Mouse (Mus musculus) ES-E14 (cell line): ENCODE data around the gene Ptprm. TPM values are rescaled to one million over a fixed set of nuclear protein-coding genes. Genes with fewer than 3 reads are reported as not detected.

Source experiments
- DNase-seq: peaks from one replicate; pipeline ENCODE4 v3.0.0-alpha.2; 2013; ENCODE audit warnings: low read depth, low spot score
- H3K27ac ChIP-seq: 2 replicates; pipeline ENCODE4 v1.5.1; 2012; ENCODE audit warnings: low read depth, mild to moderate bottlenecking, low read length, moderate library complexity, mixed read lengths; ENCODE audit not compliant: poor library complexity, insufficient read depth, severe bottlenecking
- H3K36me3 ChIP-seq: 2 replicates; pipeline ENCODE4 v1.6.1; 2012; ENCODE audit warnings: mild to moderate bottlenecking, low read length, moderate library complexity, mixed read lengths; ENCODE audit not compliant: control insufficient read depth, poor library complexity, insufficient read depth, severe bottlenecking
- H3K4me1 ChIP-seq, 2 experiments: fragments of 150-350 bp in 1 of 2; sonication (generic) in 1 of 2; 2 replicates each; pipeline ENCODE4 v1.6.1; 2012; ENCODE audit warnings: low read length in 2 of 2, mild to moderate bottlenecking in 1 of 2, mixed read lengths in 1 of 2; ENCODE audit not compliant: control insufficient read depth in 2 of 2, insufficient read depth in 2 of 2, poor library complexity in 1 of 2
- H3K4me3 ChIP-seq, 2 experiments: fragments of 150-350 bp in 1 of 2; sonication (generic) in 1 of 2; 2 replicates each; pipeline ENCODE4 v1.5.1; 2012; ENCODE audit warnings: low read length in 2 of 2, low read depth in 1 of 2, mild to moderate bottlenecking in 1 of 2, mixed read lengths in 1 of 2; ENCODE audit not compliant: insufficient read depth in 1 of 2, poor library complexity in 1 of 2, severe bottlenecking in 1 of 2
- H3K9ac ChIP-seq: 2 replicates; pipeline ENCODE4 v1.6.1; 2012; ENCODE audit warnings: low read depth, mild to moderate bottlenecking, low read length, mixed read lengths; ENCODE audit not compliant: poor library complexity, insufficient read depth, severe bottlenecking
- H3K9me3 ChIP-seq: fragments of 150-350 bp; sonication (generic); 2 replicates; pipeline ENCODE4 v1.6.1; 2012; ENCODE audit warnings: low read depth, mild to moderate bottlenecking, low read length; ENCODE audit not compliant: control insufficient read depth, insufficient read depth
- CHD2 ChIP-seq: IDR thresholded peaks from 2 replicates; pipeline ENCODE4 v1.6.1; 2014; ENCODE audit warnings: mild to moderate bottlenecking, low read depth, low read length, inconsistent platforms
- HCFC1 ChIP-seq: IDR thresholded peaks from 2 replicates; pipeline ENCODE4 v1.6.1; 2012; ENCODE audit warnings: low read length, inconsistent platforms, borderline replicate concordance; ENCODE audit not compliant: insufficient read depth
- MAFK ChIP-seq: IDR thresholded peaks from 2 replicates; pipeline ENCODE4 v1.6.1; 2014; ENCODE audit warnings: mild to moderate bottlenecking, low read depth, low read length, inconsistent platforms; ENCODE audit not compliant: insufficient read depth
- ZC3H11A ChIP-seq: IDR thresholded peaks from 2 replicates; pipeline ENCODE4 v1.6.1; 2012; ENCODE audit warnings: low read depth, mild to moderate bottlenecking, inconsistent platforms, low read length, borderline replicate concordance
- ZNF384 ChIP-seq: IDR thresholded peaks from 2 replicates; pipeline ENCODE4 v1.6.1; 2012; ENCODE audit warnings: low read depth, low read length, inconsistent platforms
- in situ Hi-C, 2 experiments: fragments of 600-800 bp; cut with MboI; formaldehyde crosslinking; loops; one replicate each; pipeline ENCODE4 v1.15.1; 2025; ENCODE audit warnings: low sequenced_read_pairs in 2 of 2, inconsistent platforms in 1 of 2; ENCODE audit not compliant: unreplicated experiment in 2 of 2
- total RNA-seq: library from RNA; depleted of rRNA; stranded (reverse); fragments of 300-350 nt; gene quantifications from 2 replicates; pipeline ENCODE4 v1.2.3, GENCODE M21; 2012

Ptprm gene
- total RNA-seq, 1 experiment: 2.9 TPM

GRCm38 (mm10) chr17:66891916-66892315 lies 462.3 kb downstream of the Ptprm start:
- no peak overlapping the region for H3K27ac ChIP-seq
- no peaks in the 10 kb centered on the region for H3K36me3 ChIP-seq
- TF ChIP-seq MAFK (no peak), ZC3H11A (no peak), ZNF384 (no peak), CHD2 (no peak), HCFC1 (no peak)
- no peaks in the 10 kb centered on the region for H3K4me1 ChIP-seq
- no peaks in the 10 kb centered on the region for H3K9me3 ChIP-seq
- no peak overlapping the region for H3K9ac ChIP-seq
- H3K4me3 ChIP-seq: no peak overlapping the region
- in situ Hi-C loops: no loop called here
- no peak for DNase-seq

- no peak for TF ChIP-seq MAFK
- no peak for TF ChIP-seq ZC3H11A
- TF ChIP-seq HCFC1: no peak
- no peak for TF ChIP-seq CHD2
- no peak for TF ChIP-seq ZNF384
- in situ Hi-C loops: no loop called here
Measured at GRCm38 (mm10) chr17:66891067-66891862, 463.0 kb downstream of the Ptprm start.

GRCm38 (mm10) chr17:66882304-66882703 lies 472.0 kb downstream of the Ptprm start:
- TF ChIP-seq ZC3H11A: no peak
- TF ChIP-seq MAFK: no peak
- TF ChIP-seq HCFC1: no peak
- no peak for TF ChIP-seq CHD2
- no peak for TF ChIP-seq ZNF384
- in situ Hi-C loops: no loop called here
- no peaks in the 10 kb centered on the region for H3K36me3 ChIP-seq

More at GRCm38 (mm10) chr17:66891067-66891862, 463.0 kb downstream of the Ptprm start:
- Histone ChIP-seq H3K36me3 (no peaks in the 10 kb centered on the region), H3K4me1 (no peaks in the 10 kb centered on the region), H3K27ac (no peak overlapping the region), H3K4me3 (no peak overlapping the region), H3K9me3 (no peaks in the 10 kb centered on the region), H3K9ac (no peak overlapping the region)
- no peak for DNase-seq

GRCm38 (mm10) chr17:66880969-66881701 lies 473.1 kb downstream of the Ptprm start:
- Histone ChIP-seq H3K4me3 (no peak overlapping the region), H3K9me3 (no peaks in the 10 kb centered on the region), H3K36me3 (no peaks in the 10 kb centered on the region), H3K4me1 (no peaks in the 10 kb centered on the region), H3K27ac (no peak overlapping the region), H3K9ac (no peak overlapping the region)
- no peak for TF ChIP-seq CHD2
- no peak for TF ChIP-seq MAFK
- no peak for TF ChIP-seq ZC3H11A
- TF ChIP-seq ZNF384: no peak
- no peak for TF ChIP-seq HCFC1
- DNase-seq: no peak
- in situ Hi-C loops: no loop called here

More at GRCm38 (mm10) chr17:66882304-66882703, 472.0 kb downstream of the Ptprm start:
- no peak for DNase-seq
- Histone ChIP-seq H3K4me1 (no peaks in the 10 kb centered on the region), H3K9ac (no peak overlapping the region), H3K27ac (no peak overlapping the region), H3K9me3 (no peaks in the 10 kb centered on the region), H3K4me3 (no peak overlapping the region)
